Mouse (Mus musculus) spleen, adult 10 weeks (tissue): ENCODE results near the gene Amer2. TPM values are rescaled to one million over a fixed set of nuclear protein-coding genes. Genes with fewer than 3 reads are reported as not detected.

ENCODE experiments used
- polyA plus RNA-seq: library from polyadenylated mRNA; stranded (reverse); fragments of 350-450 nt; fragmentation: Illumina TruSeq; extraction: RNeasy Lipid Tissue Mini Kit (QIAGEN cat#74804); gene quantifications from one replicate; pipeline ENCODE4 v1.2.3, GENCODE M21; 2015; ENCODE audit warnings: low replicate concordance; ENCODE audit not compliant: insufficient read depth

Gene Amer2
- polyA plus RNA-seq: 0.26 TPM

GRCm38 (mm10) chr14:60372821-60373309, at the start of gene Amer2:
Gene Amer2 (plus strand): TSS chr14:60373259.

Other genes starting within 250 kb of the Amer2 start
- gene Atp8a2, start 176.1 kb upstream of the Amer2 start, polyA plus RNA-seq: 0.61 TPM
- gene Nupl1, start 121.8 kb upstream of the Amer2 start, polyA plus RNA-seq: 0.12 TPM
- 64.1 TPM for gene Gm49336, start 121.8 kb upstream of the Amer2 start, polyA plus RNA-seq
- gene Mtmr6, start 108.0 kb upstream of the Amer2 start, polyA plus RNA-seq: 81.4 TPM